Mouse (Mus musculus) brain, embryonic 14.5 days (tissue): ENCODE measurements around the gene Stub1.

Experiments
- CTCF ChIP-seq: fragments of 200-500 bp; IDR thresholded peaks from 2 replicates; pipeline ENCODE4 v1.5.1; 2012; ENCODE audit warnings: inconsistent platforms, mild to moderate bottlenecking, moderate library complexity, borderline replicate concordance; ENCODE audit not compliant: insufficient read depth, insufficient read length; ENCODE audit errors: extremely low read depth
- POLR2A ChIP-seq: fragments of 200-500 bp; IDR thresholded peaks from 2 replicates; pipeline ENCODE4 v1.6.1; 2012; ENCODE audit warnings: mild to moderate bottlenecking, inconsistent platforms, borderline replicate concordance; ENCODE audit not compliant: poor library complexity, insufficient read depth, insufficient read length, severe bottlenecking; ENCODE audit errors: extremely low read depth

GRCm38 (mm10) chr17:25796211-25796771, 36.9 kb downstream of the Stub1 start:
- TF ChIP-seq CTCF = no peak
- TF ChIP-seq POLR2A = no peak
